Mouse (Mus musculus) frontal cortex, postnatal 14 days (tissue): ENCODE measurements at regions not wholly inside any gene's neighbourhood (a gene's known extent, or its start where the extent isn't known, plus 50 kb on each side); places are given as distances from the start of the nearest gene placed in this dataset.

ENCODE experiments used
- DNase-seq, 2 experiments: peaks; one replicate each; pipeline ENCODE4 v3.0.0; 2022; ENCODE audit warnings: low spot score in 2 of 2

GRCm38 (mm10) chr9:30284562-30285323 is 142.2 kb upstream of the Snx19 start:
- no peak for DNase-seq

- DNase-seq: no peak
Observed at GRCm38 (mm10) chr9:30285324-30285599, 141.6 kb upstream of the Snx19 start.

DNA sequence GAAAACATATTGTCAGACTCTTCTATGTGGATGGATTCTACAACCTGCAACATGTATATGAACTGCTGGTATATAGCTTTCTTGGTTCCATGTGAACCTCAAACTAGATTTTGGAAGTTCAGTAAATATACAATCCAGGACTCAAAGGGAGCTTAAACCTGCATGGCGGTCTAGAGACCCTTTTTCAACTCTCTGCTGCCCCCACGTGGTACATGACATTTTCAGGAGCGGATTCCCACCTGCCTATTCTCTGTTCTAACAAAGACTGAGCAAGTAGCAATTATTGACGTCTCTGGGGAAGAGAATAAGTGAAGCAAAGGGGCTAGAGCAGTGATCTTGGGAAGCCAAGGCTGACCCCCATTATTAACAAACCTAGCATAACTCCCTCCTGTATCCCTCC is 127.1 kb upstream of the Snx19 start:
- peak in 1 of 2 experiments; percentile 65 for DNase-seq

- no peak for DNase-seq
Observed at GRCm38 (mm10) chr9:30308281-30308680, 118.6 kb upstream of the Snx19 start.

DNA sequence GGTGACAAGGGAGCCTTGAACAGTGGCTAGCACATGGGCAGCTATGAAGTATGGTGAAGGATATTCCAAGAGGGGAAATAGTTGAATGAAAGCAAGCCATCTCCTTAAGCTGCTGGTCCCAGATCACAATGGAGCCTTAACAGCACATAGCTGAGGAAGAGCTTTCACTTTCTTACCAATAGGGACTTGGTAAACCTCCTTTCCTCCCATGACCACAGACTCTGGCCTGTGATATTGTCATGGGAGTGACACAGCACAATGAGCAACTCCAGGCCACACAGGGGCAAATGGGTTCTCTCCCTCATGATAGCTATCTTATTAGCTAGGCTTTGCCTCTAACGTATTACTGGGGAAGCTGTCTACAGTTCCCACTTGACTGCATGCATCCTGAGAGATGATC is 113.5 kb upstream of the Snx19 start:
- no peak for DNase-seq

- DNase-seq: peak; percentile 6 to 15
Observed at GRCm38 (mm10) chr9:30314355-30315171, 112.3 kb upstream of the Snx19 start.

DNA sequence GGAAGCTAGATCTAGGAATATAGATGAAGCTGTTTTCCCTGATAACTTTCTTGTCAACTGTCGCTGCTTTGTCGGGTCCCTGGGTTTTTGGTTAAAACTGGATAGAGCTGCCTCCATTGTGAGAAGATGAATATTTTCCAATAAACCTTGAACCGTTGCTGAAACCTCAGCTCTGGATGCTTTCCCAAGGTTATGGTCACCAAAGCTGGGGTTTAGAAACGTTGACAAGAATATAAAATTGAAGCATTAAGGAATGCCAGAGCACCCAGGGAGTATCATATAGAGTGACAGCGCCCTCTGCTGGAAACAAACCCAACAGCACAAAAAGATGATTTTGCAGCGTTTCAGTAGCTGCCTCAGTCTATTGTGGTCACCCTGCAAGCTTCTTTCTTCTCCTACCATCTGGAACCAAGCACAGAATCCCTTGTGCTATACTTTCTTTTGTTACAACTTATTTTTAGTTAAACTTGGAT is 111.7 kb upstream of the Snx19 start:
- DNase-seq: peak; percentile 12 to 65

DNA sequence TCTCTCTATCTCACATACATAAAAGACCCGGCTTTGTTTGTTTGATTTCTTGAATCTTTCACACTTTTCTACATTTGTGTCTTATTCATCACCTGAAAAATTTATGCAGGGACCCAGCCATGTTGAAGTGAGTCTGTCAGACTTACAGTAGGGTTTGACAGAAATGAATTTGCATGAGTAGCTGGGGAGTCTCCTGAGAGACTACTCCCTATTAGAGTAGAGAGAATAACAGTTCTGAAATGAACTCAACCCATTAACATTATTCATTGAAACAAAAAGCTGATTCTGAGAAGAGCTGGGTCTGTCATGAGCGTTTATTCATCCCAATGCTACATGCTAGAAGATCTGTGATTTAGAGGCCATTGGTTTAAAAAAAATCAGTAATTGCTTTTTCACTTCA is 82.0 kb upstream of the Snx19 start:
- no peak for DNase-seq

GRCm38 (mm10) chr9:30353965-30354364 is 72.9 kb upstream of the Snx19 start:
- no peak for DNase-seq

- no peak for DNase-seq
Observed at GRCm38 (mm10) chr9:30355642-30356041, 71.3 kb upstream of the Snx19 start.

GRCm38 (mm10) chr9:30369554-30370440 is 57.1 kb upstream of the Snx19 start:
- DNase-seq: peak in 1 of 2 experiments; percentile 3

- no peak for DNase-seq
Observed at GRCm38 (mm10) chr9:30370789-30371188, 56.1 kb upstream of the Snx19 start.

GRCm38 (mm10) chr9:30376908-30377307 is 50.0 kb upstream of the Snx19 start:
- DNase-seq: no peak
